Mouse (Mus musculus) right cerebral cortex, postnatal 4 days (tissue): ENCODE measurements around the gene Tmem91.

Source experiments
- DNase-seq: peaks from one replicate; pipeline ENCODE4 v3.0.0-alpha.2; 2022

Tmem91 gene

GRCm38 (mm10) chr7:25669631-25670030 is 5.3 kb downstream of the Tmem91 start:
- no peak for DNase-seq

GRCm38 (mm10) chr7:25669158-25669557 is 5.8 kb downstream of the Tmem91 start:
- no peak for DNase-seq

GRCm38 (mm10) chr7:25666381-25666780 is 8.6 kb downstream of the Tmem91 start:
- no peak for DNase-seq

GRCm38 (mm10) chr7:25658657-25659472 is 16.1 kb downstream of the Tmem91 start, which contains the start of the genes Bckdha and Exosc5:
Bckdha (minus strand) TSS chr7:25658981.
Exosc5 (plus strand) TSS chr7:25659164.
- DNase-seq, result peak; percentile 96

GRCm38 (mm10) chr7:25657785-25658184 is 17.2 kb downstream of the Tmem91 start:
- no peak for DNase-seq

GRCm38 (mm10) chr7:25655601-25656428 is 19.2 kb downstream of the Tmem91 start:
- no peak for DNase-seq

GRCm38 (mm10) chr7:25652244-25652759 is 22.7 kb downstream of the Tmem91 start:
- DNase-seq, result no peak

GRCm38 (mm10) chr7:25651281-25651680 is 23.7 kb downstream of the Tmem91 start:
- no peak for DNase-seq

- no peak for DNase-seq
These were observed 25.1 kb downstream of the Tmem91 start for GRCm38 (mm10) chr7:25649839-25650238.

GRCm38 (mm10) chr7:25647574-25648123 is 27.3 kb downstream of the Tmem91 start:
- no peak for DNase-seq

- no peak for DNase-seq
These were observed 29.9 kb downstream of the Tmem91 start for GRCm38 (mm10) chr7:25645074-25645473.

GRCm38 (mm10) chr7:25644631-25645030 is 30.3 kb downstream of the Tmem91 start:
- DNase-seq, result no peak

- DNase-seq, result no peak
These were observed 30.8 kb downstream of the Tmem91 start for GRCm38 (mm10) chr7:25644136-25644535.

GRCm38 (mm10) chr7:25639754-25640153 is 35.2 kb downstream of the Tmem91 start:
- no peak for DNase-seq

- no peak for DNase-seq
These were observed 37.9 kb downstream of the Tmem91 start for GRCm38 (mm10) chr7:25637099-25637498.

GRCm38 (mm10) chr7:25636373-25636772 is 38.6 kb downstream of the Tmem91 start:
- no peak for DNase-seq

GRCm38 (mm10) chr7:25632679-25633078 is 42.3 kb downstream of the Tmem91 start:
- DNase-seq, result no peak

GRCm38 (mm10) chr7:25628323-25628620 is 46.7 kb downstream of the Tmem91 start:
- DNase-seq, result no peak

- peak; percentile 31 for DNase-seq
These were observed 47.3 kb downstream of the Tmem91 start for GRCm38 (mm10) chr7:25627431-25628322.

GRCm38 (mm10) chr7:25626509-25627430 is 48.2 kb downstream of the Tmem91 start, which contains the start of gene B3gnt8:
B3gnt8 (plus strand) TSS chr7:25626654.
- DNase-seq, result no peak

GRCm38 (mm10) chr7:25625594-25626250 is 49.2 kb downstream of the Tmem91 start:
- DNase-seq, result no peak
